Mouse (Mus musculus) embryonic facial prominence, embryonic 15.5 days (tissue): ENCODE results near the gene Mfsd14b. TPM values are rescaled to one million over a fixed set of nuclear protein-coding genes. Genes with fewer than 3 reads are reported as not detected.

Experiments used
- ATAC-seq: fragments of 200-750 bp; cut with Nextera tagmentation; 2 replicates; pipeline ENCODE4 v1.8.0; 2017; ENCODE audit warnings: low read depth, moderate TSS enrichment; ENCODE audit not compliant: insufficient number of reproducible peaks, low FRiP score, low TSS enrichment
- H3K27ac ChIP-seq: fragments of 300-500 bp; sonication (generic); replicated peaks from 2 replicates; pipeline ENCODE4 v1.5.1; 2015; ENCODE audit warnings: mild to moderate bottlenecking, inconsistent platforms
- H3K27me3 ChIP-seq: fragments of 300-500 bp; sonication (generic); 2 replicates; pipeline ENCODE4 v1.6.1; 2015; ENCODE audit warnings: inconsistent platforms
- H3K36me3 ChIP-seq: fragments of 300-500 bp; sonication (generic); 2 replicates; pipeline ENCODE4 v1.6.1; 2015; ENCODE audit warnings: mild to moderate bottlenecking, inconsistent platforms
- H3K4me1 ChIP-seq: fragments of 300-500 bp; sonication (generic); 2 replicates; pipeline ENCODE4 v1.6.1; 2015; ENCODE audit warnings: inconsistent platforms
- H3K4me2 ChIP-seq: fragments of 300-500 bp; sonication (generic); replicated peaks from 2 replicates; pipeline ENCODE4 v1.6.1; 2015; ENCODE audit warnings: mild to moderate bottlenecking, inconsistent platforms
- H3K4me3 ChIP-seq: fragments of 300-500 bp; sonication (generic); replicated peaks from 2 replicates; pipeline ENCODE4 v1.5.1; 2015; ENCODE audit warnings: mild to moderate bottlenecking, inconsistent platforms
- H3K9ac ChIP-seq: fragments of 300-500 bp; sonication (generic); 2 replicates; pipeline ENCODE4 v1.6.1; 2015; ENCODE audit warnings: inconsistent platforms
- H3K9me3 ChIP-seq: fragments of 300-500 bp; sonication (generic); replicated peaks from 2 replicates; pipeline ENCODE4 v1.6.1; 2016; ENCODE audit warnings: inconsistent platforms
- WGBS: fragments of 180-500 bp; shearing (Covaris S2); methylation state at CpG from one replicate; pipeline ENCODE4 v1.1.7; 2015; 5-methylcytosine and 5-hydroxymethylcytosine counted together
- polyA plus RNA-seq: library from polyadenylated mRNA; unstranded; fragments of >200 nt; fragmentation: Nextera tagmentation; extraction: Ambion mirVana; gene quantifications from 2 replicates; pipeline ENCODE4 v1.2.1, GENCODE M21; 2015

Gene Mfsd14b
- polyA plus RNA-seq, result 62.2 and 65.5 TPM in 2 replicates

DNA sequence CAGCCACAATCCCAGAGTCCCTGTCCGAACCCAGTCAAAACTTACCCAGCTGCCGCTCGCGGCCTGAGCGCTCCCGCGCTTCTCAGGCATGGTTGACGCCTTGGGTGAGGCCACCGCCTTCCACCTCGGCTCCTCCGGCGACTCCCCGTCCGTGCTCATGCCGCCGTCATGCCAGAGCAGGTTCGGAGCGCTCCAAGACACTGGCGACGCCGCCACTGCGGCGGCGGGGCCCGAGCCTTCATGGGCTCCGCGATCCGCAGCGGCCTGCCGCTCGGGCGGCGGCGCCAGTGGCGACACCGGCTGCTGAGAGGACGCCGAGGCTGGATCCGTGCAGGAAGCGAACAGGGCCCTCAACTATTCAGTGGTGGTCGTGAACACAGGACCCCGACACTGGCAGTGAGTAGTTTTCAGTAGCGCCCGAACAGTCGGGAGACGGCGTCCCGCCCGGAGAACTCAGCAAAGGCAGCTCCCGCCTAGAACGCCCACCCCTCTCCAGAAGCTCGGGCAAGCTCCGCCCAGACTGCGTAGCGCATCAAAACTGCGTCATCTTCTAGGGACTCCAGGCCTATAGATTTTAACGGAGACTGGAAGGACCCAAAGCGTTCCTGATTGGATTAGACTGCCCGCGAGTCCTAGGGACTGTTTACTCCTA is at the start of gene Mfsd14b:
Gene Mfsd14b (minus strand): TSS at position 517 of the 652 bp plus-strand sequence.
- under 1% methylated on average over 60 of the region's 60 CpGs for WGBS
- ATAC-seq, result peak; percentile 99
- Histone ChIP-seq H3K4me2 (peak within 1 kb of the TSS; percentile 67), H3K27me3 (no peaks in the 10 kb centered on the region), H3K4me3 (peak within 1 kb of the TSS; percentile 82), H3K9me3 (0 out of 2 replicates have a peak, but pooled peaks cover 3% of the 10 kb centered on the region), H3K4me1 (no peaks in the 10 kb centered on the region), H3K36me3 (no peaks in the 10 kb centered on the region), H3K9ac (peak within 1 kb of the TSS; percentile 86), H3K27ac (peak within 1 kb of the TSS; percentile 91)

DNA sequence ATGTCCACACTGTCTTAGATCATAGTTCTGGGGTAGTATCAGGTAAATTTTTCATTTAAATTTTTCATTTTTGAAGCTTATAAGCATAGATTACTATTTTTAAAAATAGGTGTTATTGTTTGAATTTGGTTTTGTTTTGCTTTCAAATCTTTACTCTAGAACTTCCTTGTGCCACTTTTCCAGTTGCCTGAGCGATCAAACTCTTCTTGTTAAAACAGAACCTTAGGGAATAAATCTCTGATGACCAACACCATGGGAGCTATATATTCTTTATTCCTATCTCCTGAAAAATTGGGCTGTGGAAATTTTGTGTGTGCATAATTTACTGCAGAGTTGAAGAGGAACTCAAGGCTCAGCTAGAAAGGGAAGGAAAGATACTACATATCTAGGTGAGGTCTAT is 37.2 kb upstream of the Mfsd14b start, which contains the start of gene Olfr466:
Gene Olfr466 (plus strand): TSS at position 301 of the 400 bp plus-strand sequence.
- no peak within 1 kb of the TSS for H3K9ac ChIP-seq
- H3K27me3 ChIP-seq, result no peaks in the 10 kb centered on the region
- H3K4me2 ChIP-seq, result no peak within 1 kb of the TSS
- WGBS, result 69% methylated on average over 1 of the region's 1 CpGs
- ATAC-seq, result no peak
- H3K4me3 ChIP-seq, result no peak within 1 kb of the TSS
- H3K4me1 ChIP-seq, result no peaks in the 10 kb centered on the region
- H3K36me3 ChIP-seq, result no peaks in the 10 kb centered on the region
- H3K9me3 ChIP-seq, result no peaks in the 10 kb centered on the region
- no peak within 1 kb of the TSS for H3K27ac ChIP-seq

DNA sequence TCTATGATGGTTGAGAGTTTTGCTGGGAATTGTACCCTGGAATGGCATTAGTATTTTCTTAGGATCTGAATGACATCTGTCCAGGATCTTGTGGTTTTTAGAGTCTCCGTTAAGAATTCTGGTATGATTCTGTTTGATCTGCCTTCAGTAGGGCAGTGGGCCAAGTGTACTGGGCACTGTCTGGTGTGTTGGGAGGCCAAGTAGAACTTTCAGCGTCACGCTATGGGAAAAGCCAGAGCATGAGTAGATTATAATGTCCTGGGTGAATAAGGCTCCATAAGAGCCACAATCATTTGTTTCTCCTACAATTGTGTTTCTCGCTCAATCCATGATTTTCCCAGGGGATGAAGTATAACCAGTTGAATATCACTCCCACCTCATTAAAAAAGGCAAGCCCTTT is 25.0 kb upstream of the Mfsd14b start, which contains the start of gene Olfr465-ps1:
Gene Olfr465-ps1 (plus strand): TSS at position 301 of the 400 bp plus-strand sequence.
- 0 out of 2 replicates have a peak, but pooled peaks cover 4% of the 10 kb centered on the region for H3K9me3 ChIP-seq
- 80% methylated on average over 4 of the region's 4 CpGs for WGBS
- H3K4me3 ChIP-seq, result no peak within 1 kb of the TSS

GRCm38 (mm10) chr13:65127063-65127847 is 14.5 kb upstream of the Mfsd14b start:
- no peak overlapping the region for H3K4me2 ChIP-seq
- H3K4me3 ChIP-seq, result no peak overlapping the region
- no peak overlapping the region for H3K9ac ChIP-seq
- 58% methylated on average over 3 of the region's 3 CpGs for WGBS
- no peaks in the 10 kb centered on the region for H3K27me3 ChIP-seq
- no peaks in the 10 kb centered on the region for H3K9me3 ChIP-seq
- ATAC-seq, result no peak
- no peak overlapping the region for H3K27ac ChIP-seq
- no peaks in the 10 kb centered on the region for H3K4me1 ChIP-seq
- no peaks in the 10 kb centered on the region for H3K36me3 ChIP-seq

More for the DNA sequence above, 25.0 kb upstream of the Mfsd14b start, which contains the start of gene Olfr465-ps1:
- no peak within 1 kb of the TSS for H3K4me2 ChIP-seq
- no peak within 1 kb of the TSS for H3K27ac ChIP-seq
- no peaks in the 10 kb centered on the region for H3K4me1 ChIP-seq
- no peaks in the 10 kb centered on the region for H3K36me3 ChIP-seq
- H3K9ac ChIP-seq, result no peak within 1 kb of the TSS
- no peak for ATAC-seq
- no peaks in the 10 kb centered on the region for H3K27me3 ChIP-seq

DNA sequence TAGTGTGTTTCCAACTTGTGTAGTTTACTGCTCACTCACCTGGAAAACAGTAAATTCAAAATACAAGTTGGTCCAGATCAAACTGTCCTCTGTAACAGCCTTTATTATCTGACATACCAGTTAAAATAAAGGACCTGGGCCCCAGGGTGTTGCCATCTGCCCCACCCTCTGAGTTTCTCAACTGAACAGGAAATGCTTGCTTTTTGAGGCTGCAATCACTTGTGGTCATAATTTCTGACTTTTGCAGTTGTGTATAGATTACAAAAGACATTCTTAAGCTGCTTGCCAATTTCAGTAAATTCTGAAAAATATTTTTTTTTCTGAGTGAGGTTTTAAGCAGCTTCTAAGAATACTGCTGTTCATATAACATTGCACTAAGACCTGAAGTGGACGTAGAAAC is 9.3 kb upstream of the Mfsd14b start:
- Histone ChIP-seq H3K9ac (no peak overlapping the region), H3K9me3 (no peaks in the 10 kb centered on the region), H3K4me1 (no peaks in the 10 kb centered on the region), H3K27me3 (no peaks in the 10 kb centered on the region), H3K4me3 (no peak overlapping the region), H3K4me2 (no peak overlapping the region), H3K27ac (no peak overlapping the region), H3K36me3 (no peaks in the 10 kb centered on the region)
- 77% methylated on average over 1 of the region's 1 CpGs for WGBS
- no peak for ATAC-seq

GRCm38 (mm10) chr13:65120984-65121383 is 8.2 kb upstream of the Mfsd14b start:
- Histone ChIP-seq H3K9me3 (no peaks in the 10 kb centered on the region), H3K4me2 (no peak overlapping the region), H3K36me3 (no peaks in the 10 kb centered on the region), H3K9ac (no peak overlapping the region), H3K27me3 (no peaks in the 10 kb centered on the region), H3K4me1 (no peaks in the 10 kb centered on the region), H3K4me3 (no peak overlapping the region), H3K27ac (no peak overlapping the region)
- no peak for ATAC-seq
- 58% methylated on average over 3 of the region's 3 CpGs for WGBS

GRCm38 (mm10) chr13:65113239-65113638 is 464 bp upstream of the Mfsd14b start:
- Histone ChIP-seq H3K27ac (peak overlapping the region; percentile 91), H3K9ac (peak overlapping the region; percentile 86), H3K4me1 (no peaks in the 10 kb centered on the region), H3K27me3 (no peaks in the 10 kb centered on the region), H3K9me3 (0 out of 2 replicates have a peak, but pooled peaks cover 3% of the 10 kb centered on the region), H3K4me3 (peak overlapping the region; percentile 82), H3K4me2 (peak overlapping the region; percentile 67), H3K36me3 (no peaks in the 10 kb centered on the region)
- 61% methylated on average over 3 of the region's 3 CpGs for whole genome bisulfite sequencing
- ATAC-seq, result no peak

DNA sequence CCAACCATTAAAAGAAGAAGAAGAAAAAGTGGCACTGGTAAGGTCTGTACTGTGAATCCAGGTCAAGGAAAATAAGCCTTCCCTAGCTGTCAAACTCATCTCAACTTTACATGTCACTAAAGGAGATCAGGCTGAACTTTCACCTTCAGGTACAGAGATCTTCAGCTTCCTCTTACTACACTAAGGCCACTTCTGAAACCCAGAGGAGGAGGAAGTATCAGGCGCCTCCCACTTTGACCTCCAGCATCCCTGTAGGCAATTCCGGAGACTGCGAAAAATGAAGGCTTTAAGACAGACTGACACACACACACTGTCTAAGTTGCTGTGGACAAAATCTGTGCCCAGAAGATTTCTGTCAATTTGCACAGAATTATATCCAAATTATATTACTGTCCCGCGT is 814 bp downstream of the Mfsd14b start:
- H3K4me3 ChIP-seq, result peak overlapping the region; percentile 82
- WGBS, result under 1% methylated on average over 5 of the region's 5 CpGs
- 0 out of 2 replicates have a peak, but pooled peaks cover 3% of the 10 kb centered on the region for H3K9me3 ChIP-seq

GRCm38 (mm10) chr13:65101232-65101631 is 11.5 kb downstream of the Mfsd14b start:
- H3K27me3 ChIP-seq, result no peaks in the 10 kb centered on the region
- WGBS, result 89% methylated on average over 3 of the region's 3 CpGs
- H3K4me1 ChIP-seq, result no peaks in the 10 kb centered on the region
- ATAC-seq, result no peak
- no peak overlapping the region for H3K4me2 ChIP-seq
- peaks cover 29% of the 10 kb centered on the region for H3K9me3 ChIP-seq
- H3K36me3 ChIP-seq, result peaks cover 13% of the 10 kb centered on the region; the same call in 1 of the 2 replicates
- H3K4me3 ChIP-seq, result no peak overlapping the region
- no peak overlapping the region for H3K27ac ChIP-seq
- no peak overlapping the region for H3K9ac ChIP-seq

More for the DNA sequence above, 814 bp downstream of the Mfsd14b start:
- ATAC-seq, result no peak
- Histone ChIP-seq H3K27ac (peak overlapping the region; percentile 91), H3K36me3 (no peaks in the 10 kb centered on the region), H3K4me2 (peak overlapping the region; percentile 67), H3K4me1 (no peaks in the 10 kb centered on the region), H3K9ac (peak overlapping the region; percentile 86), H3K27me3 (no peaks in the 10 kb centered on the region)

- Histone ChIP-seq H3K4me1 (no peaks in the 10 kb centered on the region), H3K9me3 (peaks cover 26% of the 10 kb centered on the region), H3K27me3 (no peaks in the 10 kb centered on the region), H3K9ac (no peak overlapping the region), H3K27ac (no peak overlapping the region), H3K4me2 (no peak overlapping the region), H3K36me3 (peaks cover 17% of the 10 kb centered on the region; the same call in 1 of the 2 replicates), H3K4me3 (no peak overlapping the region)
- WGBS, result 97% methylated on average over 9 of the region's 9 CpGs
- no peak for ATAC-seq
These were observed 12.1 kb downstream of the Mfsd14b start for GRCm38 (mm10) chr13:65100678-65101077.

- H3K4me1 ChIP-seq, result no peaks in the 10 kb centered on the region
These were observed 15.8 kb downstream of the Mfsd14b start for GRCm38 (mm10) chr13:65097018-65097417.

More at GRCm38 (mm10) chr13:65097018-65097417, 15.8 kb downstream of the Mfsd14b start:
- Histone ChIP-seq H3K9me3 (peaks cover 10% of the 10 kb centered on the region), H3K4me2 (no peak overlapping the region), H3K27me3 (no peaks in the 10 kb centered on the region), H3K4me3 (no peak overlapping the region), H3K27ac (no peak overlapping the region), H3K9ac (no peak overlapping the region), H3K36me3 (peaks cover 23% of the 10 kb centered on the region)
- no peak for ATAC-seq
